In the genomic region with DNA sequence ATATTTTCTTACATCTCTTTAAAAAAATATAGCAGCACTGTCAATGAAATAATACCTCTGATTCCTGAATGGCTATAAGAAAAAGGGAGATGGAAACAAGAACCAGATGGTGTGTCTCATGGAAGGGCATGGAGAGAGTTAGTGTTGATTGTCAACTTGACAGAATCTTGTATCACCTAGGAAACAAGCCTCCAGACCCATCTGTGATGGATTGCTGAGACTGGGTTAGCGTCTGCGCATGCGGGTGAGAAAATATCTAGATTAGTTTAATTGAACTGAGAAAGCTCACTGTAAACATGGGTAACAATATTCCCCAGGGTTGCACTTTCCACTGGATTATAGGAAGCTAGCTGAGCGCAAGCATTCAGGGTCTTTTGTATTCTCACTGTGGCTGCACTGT, we compare ENCODE assay signal across 16 mouse cellular contexts.
DNase-seq lines count a peak whose midpoint lies in the region; ATAC-seq and TF ChIP-seq lines count a peak whose summit lies in the region.
"Had no signal": no experiment of that assay in that cellular context is flagged by ENCODE, and none has a peak within 500 bp of the region (broad histone marks: within the 10 kb centered on the region; RNA-seq: fewer than 3 reads in every experiment).

No protein-coding gene starts in this region.

- no peak for TF ChIP-seq CTCF in layer of hippocampus, adult 2 months (conservative IDR thresholded peaks at IDR 0.05)

- H3K4me1 ChIP-seq in forebrain, embryonic 13.5 days = peaks cover 4% of the 10 kb centered on the region; the same call in 1 of the 2 replicates
- no peaks in the 10 kb centered on the region for H3K4me1 ChIP-seq in forebrain, embryonic 10.5 days
- no peaks in the 10 kb centered on the region for H3K4me1 ChIP-seq in kidney, embryonic 15.5 days
- H3K4me1 ChIP-seq: heart, embryonic 13.5 days; hindbrain, embryonic 12.5 days; liver, embryonic 12.5 days had no signal

- H3K4me3 ChIP-seq in forebrain, embryonic 13.5 days = no peak overlapping the region
- no peak overlapping the region for H3K4me3 ChIP-seq in forebrain, embryonic 10.5 days
- H3K4me3 ChIP-seq in layer of hippocampus, adult 2 months = no peak overlapping the region
- no peak overlapping the region for H3K4me3 ChIP-seq in kidney, embryonic 15.5 days (replicated peaks)
- H3K4me3 ChIP-seq: heart, embryonic 13.5 days; hindbrain, embryonic 12.5 days; liver, embryonic 12.5 days had no signal

- H3K4me2 ChIP-seq in forebrain, embryonic 13.5 days = no peak overlapping the region
- H3K4me2 ChIP-seq in kidney, embryonic 15.5 days = no peak overlapping the region
- H3K4me2 ChIP-seq: heart, embryonic 13.5 days; hindbrain, embryonic 12.5 days; liver, embryonic 12.5 days had no signal

- H3K27ac ChIP-seq in forebrain, embryonic 13.5 days = no peak overlapping the region
- H3K27ac ChIP-seq in forebrain, embryonic 10.5 days = no peak overlapping the region
- H3K27ac ChIP-seq in layer of hippocampus, adult 2 months = peak overlapping the region; percentile 88
- H3K27ac ChIP-seq in kidney, embryonic 15.5 days = no peak overlapping the region
- H3K27ac ChIP-seq: heart, embryonic 13.5 days; hindbrain, embryonic 12.5 days; liver, embryonic 12.5 days had no signal

- H3K36me3 ChIP-seq in forebrain, embryonic 13.5 days (ENCODE audit: poor library complexity, severe bottlenecking) = peaks cover 4% of the 10 kb centered on the region; the same call in 1 of the 2 replicates
- H3K36me3 ChIP-seq in forebrain, embryonic 10.5 days (replicated peaks) = no peaks in the 10 kb centered on the region
- no peaks in the 10 kb centered on the region for H3K36me3 ChIP-seq in kidney, embryonic 15.5 days
- H3K36me3 ChIP-seq: G1E; heart, embryonic 13.5 days; hindbrain, embryonic 12.5 days; liver, embryonic 12.5 days had no signal

- H3K9me3 ChIP-seq in forebrain, embryonic 13.5 days (replicated peaks) = no peaks in the 10 kb centered on the region
- no peaks in the 10 kb centered on the region for H3K9me3 ChIP-seq in forebrain, embryonic 10.5 days
- no peaks in the 10 kb centered on the region for H3K9me3 ChIP-seq in kidney, embryonic 15.5 days (replicated peaks)
- H3K9me3 ChIP-seq: heart, embryonic 13.5 days; hindbrain, embryonic 12.5 days; liver, embryonic 12.5 days had no signal

- ATAC-seq in forebrain, embryonic 13.5 days = peak; percentile 92
- ATAC-seq in kidney, embryonic 15.5 days (replicated peaks; ENCODE audit: low FRiP score) = no peak
- ATAC-seq: liver, embryonic 12.5 days; lung, postnatal 0 days had no signal

- WGBS in forebrain, embryonic 13.5 days = 68% methylated on average over 4 of the region's 4 CpGs
- WGBS in forebrain, embryonic 10.5 days = 91% methylated on average over 4 of the region's 4 CpGs
- WGBS in kidney, embryonic 15.5 days = 89% methylated on average over 4 of the region's 4 CpGs

- no peaks in the 10 kb centered on the region for H3K27me3 ChIP-seq in forebrain, embryonic 13.5 days
- no peaks in the 10 kb centered on the region for H3K27me3 ChIP-seq in forebrain, embryonic 10.5 days (ENCODE audit: poor library complexity, severe bottlenecking)
- H3K27me3 ChIP-seq in kidney, embryonic 15.5 days = no peaks in the 10 kb centered on the region
- H3K27me3 ChIP-seq: heart, embryonic 13.5 days; hindbrain, embryonic 12.5 days; liver, embryonic 12.5 days had no signal

- DNase-seq in forebrain, embryonic 10.5 days (ENCODE audit: extremely low spot score, low spot score) = no peak
- peak; percentile 39 for DNase-seq in brain, embryonic 18.5 days (ENCODE audit: low read depth, low spot score)
- peak; percentile 75 to 89 for DNase-seq in layer of hippocampus, adult 2 months (ENCODE audit: low spot score in 2 of 2)
- DNase-seq in mesoderm, embryonic 11.5 days (ENCODE audit: low read depth, low spot score) = peak; percentile 4
- DNase-seq in thymus, postnatal 0 days (ENCODE audit: low spot score) = no peak
- DNase-seq in c-Kit-positive CD71-positive TER-119-positive erythroid progenitor cells, embryonic 14.5 days (ENCODE audit: low spot score) = no peak
- DNase-seq: cerebellum, adult 9-11 months; kidney, adult 11 months; thymus, postnatal 14 days had no signal

- H3K9ac ChIP-seq in forebrain, embryonic 13.5 days = no peak overlapping the region
- no peak overlapping the region for H3K9ac ChIP-seq in kidney, embryonic 15.5 days
- H3K9ac ChIP-seq: heart, embryonic 13.5 days; hindbrain, embryonic 12.5 days; liver, embryonic 12.5 days had no signal

Comparison
In these comparisons a context has a peak if more than half of its experiments do, and no peak if none do; other contexts are left out.
1. DNase-seq: peak in brain, embryonic 18.5 days (single experiment), layer of hippocampus, adult 2 months (2 of 2) and mesoderm, embryonic 11.5 days (single experiment); none in forebrain, embryonic 10.5 days (single experiment), thymus, postnatal 0 days (single experiment) and c-Kit-positive CD71-positive TER-119-positive erythroid progenitor cells, embryonic 14.5 days (single experiment).